Mouse (Mus musculus): ENCODE results near the gene Ell.
"Not testable (repeated sequence)": the region's sequence is repeated elsewhere in the genome, so short reads cannot be mapped to it uniquely, and the experiment has no call there.

Ell gene

DNA sequence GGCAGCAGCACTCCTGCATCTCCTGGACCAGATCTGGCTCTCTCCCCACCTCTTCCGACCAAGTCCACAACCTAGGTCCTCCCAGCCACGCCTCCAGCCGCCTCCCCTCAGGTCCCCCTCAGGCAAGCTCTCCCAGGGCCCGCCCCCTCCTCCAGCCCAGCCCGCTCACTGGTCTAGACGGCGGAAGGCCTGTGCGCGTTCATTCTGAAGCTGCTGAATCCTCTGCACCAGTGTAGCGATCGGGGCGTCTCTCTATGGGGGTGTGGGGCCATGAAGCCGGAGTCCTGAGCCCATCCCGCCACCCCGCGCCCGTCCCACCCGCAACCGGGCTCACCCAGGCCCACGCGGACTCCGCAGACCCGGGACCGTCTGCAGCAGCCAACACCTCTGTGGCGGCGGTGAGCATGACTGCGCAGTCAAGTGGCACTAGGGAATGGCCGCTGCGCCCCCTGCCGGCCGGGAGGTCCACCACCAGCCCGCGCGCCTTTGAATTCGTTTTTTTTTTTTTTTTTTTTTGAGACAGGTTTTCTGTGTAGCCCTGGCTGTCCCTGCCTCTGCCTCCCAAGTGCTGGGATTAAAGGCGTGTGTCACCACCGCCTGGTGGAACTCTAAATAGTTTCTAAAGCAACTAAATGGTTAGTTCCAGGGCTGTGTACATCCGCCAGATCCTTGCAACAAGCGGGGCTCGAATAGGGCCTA lies 32.8 kb upstream of the Ell start, which contains the start of gene Rex1bd:
Gene Rex1bd (minus strand): TSS at position 425 of the 699 bp plus-strand sequence.
- peak; percentile 96 for DNase-seq (ENCODE audit: low spot score)

GRCm38 (mm10) chr8:70507027-70507393 lies 32.2 kb upstream of the Ell start:
- DNase-seq (ENCODE audit: low spot score) = no peak

GRCm38 (mm10) chr8:70509281-70509952 lies 29.8 kb upstream of the Ell start:
- DNase-seq (ENCODE audit: low spot score) = no peak

DNA sequence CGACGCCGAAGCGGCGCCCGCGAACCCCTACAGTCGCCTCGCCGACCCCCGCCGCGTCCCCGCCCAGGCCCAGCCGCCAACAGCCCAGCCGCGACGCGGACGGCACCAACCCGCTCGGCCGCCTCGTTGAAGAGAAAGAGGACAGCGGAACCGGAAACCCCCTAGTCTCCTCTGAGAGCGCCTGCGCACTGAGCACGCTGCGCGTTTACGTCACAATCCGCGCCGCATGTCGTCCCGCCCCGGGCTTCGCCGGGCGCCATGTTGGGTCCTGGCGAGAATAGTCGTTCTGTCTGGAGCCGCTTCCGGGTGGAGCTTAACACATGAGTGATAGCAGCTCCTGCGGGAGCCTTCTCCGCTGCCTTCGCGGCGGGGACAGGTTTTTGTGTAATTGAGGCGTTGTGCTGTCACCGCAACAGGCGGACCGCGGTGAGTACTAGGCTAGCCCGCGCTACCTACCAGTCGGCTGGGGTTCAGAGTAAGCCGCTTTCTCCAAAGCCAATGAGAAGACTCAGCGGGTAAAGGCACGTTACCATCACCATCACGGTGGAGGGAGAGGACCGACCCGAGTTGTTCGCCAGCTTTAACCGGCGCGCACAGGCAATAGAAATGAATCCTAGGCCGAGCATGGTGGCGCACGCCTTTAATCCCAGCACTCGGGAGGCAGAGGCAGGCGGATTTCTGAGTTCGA lies 28.9 kb upstream of the Ell start, which contains the start of gene Uba52:
Gene Uba52 (minus strand): TSS at position 574 of the 688 bp plus-strand sequence.
- peak; percentile 98 for DNase-seq (ENCODE audit: low spot score)

DNA sequence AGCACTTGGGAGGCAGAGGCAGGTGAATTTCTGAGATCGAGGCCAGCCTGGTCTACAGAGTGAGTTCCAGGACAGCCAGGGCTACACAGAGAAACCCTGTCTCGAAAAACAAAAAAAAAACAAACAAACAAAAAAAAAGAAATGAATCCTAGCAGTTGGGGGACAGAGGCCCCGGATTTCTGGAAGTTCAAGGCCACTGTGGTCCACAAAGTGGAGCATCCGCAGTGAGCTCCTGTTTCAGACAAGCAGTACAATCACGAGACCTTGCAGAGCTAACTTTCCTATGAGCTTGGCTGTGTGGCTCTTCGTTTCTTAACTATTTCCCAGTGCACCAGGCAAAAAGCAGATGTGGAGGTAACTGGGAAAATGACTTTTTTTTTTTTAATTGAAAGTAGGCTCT lies 28.1 kb upstream of the Ell start:
- DNase-seq (ENCODE audit: low spot score) = not testable (repeated sequence)

GRCm38 (mm10) chr8:70511770-70512169 lies 27.5 kb upstream of the Ell start:
- no peak for DNase-seq (ENCODE audit: low spot score)

- no peak for DNase-seq (ENCODE audit: low spot score)
These were observed 26.9 kb upstream of the Ell start for GRCm38 (mm10) chr8:70512253-70512903.

DNA sequence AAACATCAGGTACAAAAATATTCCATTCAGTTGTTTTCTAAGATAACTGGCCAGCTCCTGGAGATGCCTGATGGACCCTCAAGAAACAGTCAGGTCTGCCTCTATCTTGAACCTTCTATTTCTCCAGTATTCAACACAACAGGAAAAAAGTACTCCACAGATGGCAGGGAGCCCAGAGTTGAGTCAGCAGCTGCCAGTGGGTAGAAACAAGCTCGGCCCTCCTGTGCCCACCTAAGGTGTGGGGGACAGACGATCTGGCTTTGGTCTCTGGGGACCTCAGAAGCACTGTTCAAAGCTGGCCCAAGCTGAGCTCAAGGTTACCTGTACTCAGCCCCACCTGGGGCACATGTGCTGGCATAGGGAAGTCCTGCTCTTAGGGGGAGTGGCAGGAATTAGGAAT lies 25.8 kb upstream of the Ell start:
- no peak for DNase-seq (ENCODE audit: low spot score)

DNA sequence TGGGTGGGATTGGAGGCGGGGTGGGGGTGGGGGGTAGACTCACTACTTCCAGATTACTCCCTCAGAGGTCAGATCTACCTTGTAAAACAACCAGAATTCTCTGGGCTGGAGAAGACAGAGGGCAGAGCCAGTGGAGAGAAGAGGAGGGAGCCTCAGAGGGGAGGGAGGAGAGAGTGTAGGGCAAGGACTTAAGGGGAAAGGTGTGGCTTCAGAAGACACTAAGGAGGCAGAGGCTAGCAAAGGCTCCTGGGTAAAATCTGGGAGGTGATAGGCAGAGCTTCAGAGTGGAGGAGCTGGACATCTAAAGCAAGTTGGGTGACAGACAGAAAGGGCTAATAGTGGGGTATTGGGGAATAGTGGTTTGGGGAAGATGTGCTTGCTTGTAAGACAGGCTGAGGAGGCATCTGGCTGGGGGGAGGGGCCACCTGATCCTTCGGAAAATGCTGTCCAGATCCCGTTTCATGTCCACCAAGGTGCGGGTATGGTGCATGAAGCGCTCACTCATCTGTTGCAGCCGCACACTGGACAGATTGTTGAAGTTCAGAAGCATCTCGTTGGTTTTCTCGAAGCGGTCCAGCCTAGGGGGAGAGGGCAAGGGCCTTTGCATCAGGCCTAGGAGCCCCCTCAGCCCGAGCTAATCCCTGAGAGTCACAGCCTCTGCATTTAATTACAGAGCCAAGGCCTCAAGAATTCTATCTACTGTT lies 21.2 kb upstream of the Ell start:
- no peak for DNase-seq (ENCODE audit: low spot score)

DNA sequence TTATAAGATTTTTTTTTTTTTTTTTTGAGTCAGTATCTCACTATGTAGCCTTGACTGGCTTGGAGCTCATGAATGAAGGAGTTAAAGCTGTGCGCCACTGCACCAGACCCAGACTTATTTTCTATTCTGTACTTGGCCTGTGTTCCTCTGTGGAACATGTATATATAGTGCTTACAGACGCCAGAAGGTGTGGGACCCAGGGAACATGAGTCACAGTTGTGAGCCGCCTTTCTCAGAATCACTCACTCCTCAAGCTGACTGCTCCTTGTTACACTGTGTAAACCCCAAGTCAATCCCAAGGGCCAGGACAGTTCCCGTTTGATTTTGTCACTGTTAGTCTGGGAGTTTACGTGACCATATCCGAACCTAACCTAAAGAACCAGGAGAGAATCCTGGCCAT lies 20.2 kb upstream of the Ell start:
- DNase-seq (ENCODE audit: low spot score) = no peak

DNA sequence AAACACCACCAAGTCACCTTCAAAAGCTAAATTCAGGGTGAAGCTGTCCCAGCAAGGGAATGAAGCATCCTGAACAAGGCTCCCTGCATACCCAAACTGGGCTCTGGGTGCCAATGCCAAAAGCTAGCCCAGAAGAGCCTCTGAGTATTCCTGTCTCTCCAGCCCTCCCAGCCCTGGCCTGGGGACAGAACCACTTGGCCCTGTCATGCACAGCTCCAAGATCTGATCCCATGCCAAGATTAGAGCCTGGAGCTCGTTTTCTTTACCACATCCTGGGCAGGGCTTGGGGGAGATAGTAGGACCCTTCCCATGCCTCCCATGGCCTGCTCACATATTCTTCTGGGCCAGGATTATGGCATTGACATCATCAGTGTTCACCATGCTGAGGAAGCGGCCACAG lies 19.7 kb upstream of the Ell start:
- DNase-seq (ENCODE audit: low spot score) = no peak

DNA sequence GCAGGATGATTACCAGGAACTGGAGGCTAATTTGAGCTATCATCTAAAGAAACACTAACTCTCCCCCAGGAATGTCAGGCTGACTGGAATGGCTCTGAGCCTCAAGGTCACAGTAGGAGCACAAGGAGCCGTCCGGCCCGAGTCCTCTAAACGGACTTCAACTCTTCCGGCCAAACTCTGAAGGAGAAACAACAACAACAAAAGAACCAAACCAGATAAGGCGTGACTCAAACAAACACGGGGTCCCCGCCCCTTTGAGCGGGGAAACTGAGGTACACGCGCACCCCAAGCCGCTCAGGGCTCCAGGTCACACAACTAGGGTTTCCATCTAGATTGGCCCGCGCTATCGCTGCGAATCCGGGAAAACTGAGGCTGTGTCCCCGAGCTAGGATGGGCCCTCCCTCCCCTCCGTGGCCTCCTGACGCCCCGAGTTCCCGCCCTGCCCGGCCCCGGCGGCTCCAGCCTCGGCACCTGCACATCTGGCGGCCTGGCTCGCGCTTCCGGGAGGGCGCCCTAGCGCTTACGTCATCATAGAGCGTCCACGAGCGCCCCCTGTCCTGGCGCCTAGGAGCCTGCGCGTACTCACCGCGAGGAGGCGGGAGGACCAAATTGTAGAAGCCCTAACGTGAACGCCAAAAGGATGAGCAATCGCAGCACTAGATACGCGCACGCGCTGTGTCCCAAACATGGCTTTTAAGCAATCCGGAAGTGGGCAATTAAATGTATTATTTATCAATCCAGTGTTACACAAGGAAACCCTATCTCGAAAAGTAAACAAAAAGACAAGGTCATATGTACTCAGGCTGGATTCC lies 16.5 kb upstream of the Ell start:
- DNase-seq (ENCODE audit: low spot score) = peak; percentile 99

GRCm38 (mm10) chr8:70527111-70527511 lies 12.1 kb upstream of the Ell start:
- DNase-seq (ENCODE audit: low spot score) = no peak

DNA sequence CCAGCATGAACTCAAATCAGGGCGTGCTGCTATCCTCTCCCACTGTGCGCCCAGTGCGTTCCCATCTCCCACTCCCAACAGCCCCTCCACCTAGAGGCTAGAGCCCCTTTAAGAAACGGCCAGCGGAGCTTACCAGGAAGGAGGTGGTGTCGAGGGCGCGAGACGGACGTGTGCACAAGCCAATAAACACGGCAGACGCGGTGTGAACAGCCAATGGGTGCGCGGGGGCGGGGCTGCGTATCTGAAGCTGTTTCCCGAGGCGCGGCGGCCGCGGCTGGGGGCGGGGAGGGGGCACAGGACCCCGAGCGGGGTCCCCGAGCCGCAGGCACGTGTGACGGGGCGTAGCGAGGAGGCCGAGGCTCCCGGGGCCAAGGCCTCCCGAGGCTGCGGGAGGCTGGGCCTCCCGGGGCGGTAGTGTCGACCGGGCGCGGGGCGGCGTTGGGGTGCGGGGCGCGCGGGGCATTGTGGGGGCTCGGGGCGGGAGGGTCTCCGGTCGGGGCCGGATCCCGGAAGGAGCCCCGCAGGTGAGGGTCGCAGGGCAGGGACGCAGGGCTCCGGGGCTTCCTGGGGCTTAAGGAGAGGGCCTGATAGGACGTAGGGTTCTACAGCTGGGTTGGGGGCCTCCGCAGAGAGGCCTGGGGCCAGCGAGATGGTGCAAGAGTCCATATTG lies 11.6 kb upstream of the Ell start, which contains the start of the genes Fkbp8 and Kxd1:
Gene Fkbp8 (plus strand): TSS at position 213 of the 670 bp plus-strand sequence.
Gene Kxd1 (minus strand): TSS at position 445 of the 670 bp plus-strand sequence.
- DNase-seq (ENCODE audit: low spot score) = peak; percentile 98

DNA sequence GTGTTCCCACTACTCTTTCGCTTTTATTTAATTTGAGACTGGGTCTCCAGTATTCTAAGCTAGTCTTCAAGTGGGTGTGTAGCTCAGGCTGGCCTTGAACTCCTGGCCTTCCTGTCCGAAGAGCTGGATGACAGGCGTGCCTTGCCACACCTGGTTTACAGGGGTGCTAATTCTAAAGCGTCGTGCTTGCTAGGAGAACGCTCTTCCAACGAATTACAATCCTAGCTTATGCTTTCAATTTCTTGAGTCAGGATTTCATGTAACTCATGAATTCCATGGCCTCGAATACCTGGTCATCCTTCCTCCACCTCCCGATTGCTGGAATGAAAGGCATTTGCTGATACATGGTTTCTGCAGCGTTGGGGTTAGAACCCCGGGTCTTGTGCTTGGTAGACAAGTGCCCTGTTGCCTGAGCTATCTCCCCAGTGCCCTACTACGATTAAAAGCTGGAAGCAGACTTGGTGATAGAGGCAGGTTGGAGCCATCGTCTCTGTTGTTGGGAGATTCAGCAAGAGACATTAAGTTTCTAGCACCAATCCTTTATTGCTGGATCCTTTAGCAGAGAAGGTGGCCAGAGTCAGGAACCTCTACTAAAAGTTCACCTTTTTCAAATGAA lies 11.0 kb upstream of the Ell start:
- DNase-seq (ENCODE audit: low spot score) = no peak

GRCm38 (mm10) chr8:70529299-70529698 lies 10.0 kb upstream of the Ell start:
- DNase-seq (ENCODE audit: low spot score) = no peak

- no peak for DNase-seq (ENCODE audit: low spot score)
These were observed 9.5 kb upstream of the Ell start for GRCm38 (mm10) chr8:70529741-70530161.

GRCm38 (mm10) chr8:70530314-70530713 lies 8.9 kb upstream of the Ell start:
- no peak for DNase-seq (ENCODE audit: low spot score)

DNA sequence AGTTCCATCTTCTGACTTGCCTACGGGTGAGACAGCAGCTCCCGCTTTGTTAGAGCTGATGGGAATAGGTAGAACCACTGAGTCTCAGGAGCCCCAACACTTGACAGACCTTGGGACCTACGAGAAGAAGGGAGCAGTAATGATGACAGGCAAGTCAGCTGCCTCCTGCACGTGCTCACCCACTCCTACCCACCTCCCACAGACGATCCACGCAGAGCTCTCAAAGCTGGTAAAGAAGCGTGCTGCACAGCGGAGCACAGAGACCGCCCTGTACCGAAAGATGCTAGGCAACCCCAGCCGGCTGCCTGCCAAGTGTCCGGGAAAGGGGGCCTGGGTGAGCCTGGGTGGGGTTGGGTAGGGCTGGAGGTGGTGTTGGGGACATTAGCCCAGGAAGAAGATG lies 5.0 kb upstream of the Ell start:
- no peak for DNase-seq (ENCODE audit: low spot score)

- no peak for DNase-seq (ENCODE audit: low spot score)
These were observed 4.0 kb upstream of the Ell start for GRCm38 (mm10) chr8:70535221-70535620.
